12 mouse cellular contexts compared by ENCODE assay signal in the genomic region with DNA sequence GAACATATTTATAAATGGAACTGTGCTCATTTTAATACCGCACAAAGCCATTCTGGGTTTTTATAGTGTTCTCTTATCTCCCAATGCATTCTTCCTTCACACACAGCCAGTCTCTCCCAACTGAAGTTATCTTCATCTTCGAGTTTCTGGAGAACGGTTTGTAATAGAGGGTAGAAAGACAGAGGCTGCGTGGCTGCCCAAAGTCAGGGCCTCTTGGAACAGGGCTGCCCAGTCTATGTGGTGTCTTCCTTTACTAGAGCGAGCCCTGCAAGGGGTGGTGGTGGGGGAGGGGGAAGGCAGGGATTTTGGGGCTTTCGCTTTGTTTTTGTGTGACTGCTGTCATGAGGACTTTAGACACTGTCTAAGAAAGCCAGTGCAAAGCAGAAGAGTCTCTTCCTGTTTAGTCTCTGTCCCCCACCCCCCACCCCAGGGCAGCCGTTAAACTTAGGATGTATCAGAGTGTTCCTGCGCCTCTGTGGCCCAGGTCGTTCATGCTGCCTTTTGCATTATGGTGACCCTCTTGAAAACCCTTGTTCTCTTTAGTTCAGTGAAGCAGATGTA. TPM values are rescaled to one million over a fixed set of nuclear protein-coding genes. Genes with fewer than 3 reads are reported as not detected.
A peak's percentile ranks its signal among the peaks of the same experiment; 100 is the strongest.
DNase-seq lines count a peak whose midpoint lies in the region; ATAC-seq and TF ChIP-seq lines count a peak whose summit lies in the region.
"Had no signal": no experiment of that assay in that cellular context is flagged by ENCODE, and none has a peak within 500 bp of the region (broad histone marks: within the 10 kb centered on the region; RNA-seq: fewer than 3 reads in every experiment).

No protein-coding gene starts in this region.

- no peaks in the 10 kb centered on the region for H3K27me3 ChIP-seq in erythroblast, embryonic 14.5 days (ENCODE audit: control insufficient read depth)
- H3K27me3 ChIP-seq in megakaryocyte, embryonic 14.5 days (replicated peaks), result peaks cover 15% of the 10 kb centered on the region
- H3K27me3 ChIP-seq in intestine, embryonic 15.5 days (replicated peaks), result no peaks in the 10 kb centered on the region
- H3K27me3 ChIP-seq in midbrain, embryonic 14.5 days (ENCODE audit: control insufficient read depth, insufficient read depth, low read length), result no peaks in the 10 kb centered on the region
- no peaks in the 10 kb centered on the region for H3K27me3 ChIP-seq in thymus, adult 2 months (ENCODE audit: control insufficient read depth, insufficient read depth, low read length)

- no peak for ATAC-seq in erythroblast, adult 5-6 weeks (replicated peaks; ENCODE audit: low FRiP score, poor library complexity, severe bottlenecking)
- ATAC-seq in megakaryocyte, adult 5-6 weeks (ENCODE audit: poor library complexity, severe bottlenecking), result no peak
- ATAC-seq in intestine, embryonic 15.5 days, result peak; percentile 39
- peak; percentile 17; the same call in 1 of the 2 replicates for ATAC-seq in midbrain, embryonic 14.5 days (ENCODE audit: low FRiP score, low TSS enrichment)
- ATAC-seq: lung, postnatal 0 days had no signal

- no peaks in the 10 kb centered on the region for H3K36me3 ChIP-seq in erythroblast, embryonic 14.5 days (ENCODE audit: control insufficient read depth)
- no peaks in the 10 kb centered on the region for H3K36me3 ChIP-seq in megakaryocyte, embryonic 14.5 days (replicated peaks; ENCODE audit: low read length)
- no peaks in the 10 kb centered on the region for H3K36me3 ChIP-seq in intestine, embryonic 15.5 days
- H3K36me3 ChIP-seq in midbrain, embryonic 14.5 days (ENCODE audit: control insufficient read depth, insufficient read depth, low read length), result no peaks in the 10 kb centered on the region
- no peaks in the 10 kb centered on the region for H3K36me3 ChIP-seq in thymus, adult 2 months (ENCODE audit: control insufficient read depth, insufficient read depth, low read length)

- peak overlapping the region; percentile 16 for H3K4me3 ChIP-seq in erythroblast, embryonic 14.5 days (replicated peaks)
- H3K4me3 ChIP-seq in megakaryocyte, embryonic 14.5 days (replicated peaks), result peak overlapping the region; percentile 68
- H3K4me3 ChIP-seq in intestine, embryonic 15.5 days (replicated peaks), result no peak overlapping the region
- no peak overlapping the region for H3K4me3 ChIP-seq in midbrain, embryonic 14.5 days (replicated peaks; ENCODE audit: low read depth, low read length)
- H3K4me3 ChIP-seq in thymus, adult 2 months (ENCODE audit: control insufficient read depth, insufficient read depth, low read length), result no peak overlapping the region

- no peak overlapping the region for H3K27ac ChIP-seq in intestine, embryonic 15.5 days
- H3K27ac ChIP-seq in midbrain, embryonic 14.5 days (replicated peaks; ENCODE audit: low read depth, low read length), result no peak overlapping the region
- no peak overlapping the region for H3K27ac ChIP-seq in thymus, adult 2 months (ENCODE audit: control insufficient read depth, insufficient read depth, low read length)

- no peak overlapping the region for H3K9ac ChIP-seq in intestine, embryonic 15.5 days
- H3K9ac ChIP-seq in midbrain, embryonic 14.5 days (replicated peaks; ENCODE audit: low read length), result no peak overlapping the region

- no peaks in the 10 kb centered on the region for H3K9me3 ChIP-seq in erythroblast, embryonic 14.5 days (ENCODE audit: control insufficient read depth, low read length)
- H3K9me3 ChIP-seq in megakaryocyte, embryonic 14.5 days, result no peaks in the 10 kb centered on the region
- H3K9me3 ChIP-seq in intestine, embryonic 15.5 days, result no peaks in the 10 kb centered on the region
- H3K9me3 ChIP-seq in midbrain, embryonic 14.5 days (ENCODE audit: control insufficient read depth, low read length), result no peaks in the 10 kb centered on the region

- DNase-seq in midbrain, embryonic 14.5 days, result no peak
- no peak for DNase-seq in thymus, adult 2 months
- DNase-seq in retina, postnatal 1 day, result no peak
- DNase-seq: kidney, adult 18-20 months; spleen, adult 18-20 months; thymus, adult 18-20 months had no signal

- 50% methylated on average over 9 of the region's 9 CpGs for WGBS in intestine, embryonic 15.5 days
- WGBS in midbrain, embryonic 14.5 days, result 47% methylated on average over 9 of the region's 9 CpGs
- 67% methylated on average over 9 of the region's 9 CpGs for WGBS in thymus, adult 2 months

- H3K4me1 ChIP-seq in erythroblast, embryonic 14.5 days (ENCODE audit: control insufficient read depth), result peaks cover 9% of the 10 kb centered on the region
- H3K4me1 ChIP-seq in megakaryocyte, embryonic 14.5 days, result peaks cover 19% of the 10 kb centered on the region
- H3K4me1 ChIP-seq in intestine, embryonic 15.5 days (replicated peaks), result 0 out of 2 replicates have a peak, but pooled peaks cover 3% of the 10 kb centered on the region
- peaks cover 10% of the 10 kb centered on the region for H3K4me1 ChIP-seq in midbrain, embryonic 14.5 days (ENCODE audit: control insufficient read depth, insufficient read depth, low read length)
- H3K4me1 ChIP-seq in thymus, adult 2 months (replicated peaks; ENCODE audit: control insufficient read depth, insufficient read depth, low read length), result no peaks in the 10 kb centered on the region

- no peak for TF ChIP-seq POLR2A in thymus, adult 2 months (IDR thresholded peaks at IDR 0.05; ENCODE audit: control insufficient read depth, extremely low read depth, insufficient read depth, low read length, poor library complexity)

- H3K4me2 ChIP-seq in intestine, embryonic 15.5 days (replicated peaks), result peak overlapping the region; percentile 17; the same call in 1 of the 2 replicates
- no peak overlapping the region for H3K4me2 ChIP-seq in midbrain, embryonic 14.5 days (ENCODE audit: low read length)

- no peak for TF ChIP-seq CTCF in thymus, adult 2 months (IDR thresholded peaks at IDR 0.05; ENCODE audit: borderline replicate concordance, control insufficient read depth, extremely low read depth, insufficient read depth, low read length, poor library complexity)

RNA-seq across cellular contexts. Expression of gene Ltbp1, which starts 37.1 kb away (rescaled TPM):
- polyA plus RNA-seq in erythroblast, embryonic 14.5 days (2012), result 0.04 and 0.06 TPM in 2 replicates
- total RNA-seq in erythroblast, adult 5-6 weeks (2015; ENCODE audit: low replicate concordance), result 0.84 TPM in 1 of 2 replicates, not detected in the other
- 0.42 and 0.51 TPM in 2 replicates for total RNA-seq in erythroblast, adult 5-6 weeks (2017; ENCODE audit: low replicate concordance)
- polyA plus RNA-seq in megakaryocyte, embryonic 14.5 days (2012; ENCODE audit: insufficient read depth, low replicate concordance), result 30.6 and 93.5 TPM in 2 replicates
- total RNA-seq in megakaryocyte, adult 5-6 weeks (2015), result 0.07 and 0.67 TPM in 2 replicates
- 0.12 and 0.48 TPM in 2 replicates for total RNA-seq in megakaryocyte, adult 5-6 weeks (2017)
- 17.7 and 18.8 TPM in 2 replicates for polyA plus RNA-seq in intestine, embryonic 15.5 days (2015; fragmentation: Nextera tagmentation; extraction: Ambion mirVana)
- polyA plus RNA-seq in midbrain, embryonic 14.5 days (2014; fragmentation: Nextera tagmentation; extraction: Ambion mirVana), result 1.2 and 2.5 TPM in 2 replicates
- 3.6 and 4.0 TPM in 2 replicates for polyA plus RNA-seq in thymus, adult 2 months (2012; rRNA removed)

Comparison
In these comparisons a context has a peak if more than half of its experiments do, and no peak if none do; other contexts are left out.
1. H3K4me3 ChIP-seq: peak in erythroblast, embryonic 14.5 days (single experiment) and megakaryocyte, embryonic 14.5 days (single experiment); none in intestine, embryonic 15.5 days (single experiment), midbrain, embryonic 14.5 days (single experiment) and thymus, adult 2 months (single experiment).
2. ATAC-seq: peak in intestine, embryonic 15.5 days (single experiment) and midbrain, embryonic 14.5 days (single experiment); none in erythroblast, adult 5-6 weeks (single experiment) and megakaryocyte, adult 5-6 weeks (single experiment).